Mouse (Mus musculus) left cerebral cortex, adult 8-10 months (tissue): ENCODE measurements at regions not wholly inside any gene's neighbourhood (a gene's known extent, or its start where the extent isn't known, plus 50 kb on each side); places are given as distances from the start of the nearest gene placed in this dataset.
A peak's percentile ranks its signal among the peaks of the same experiment; 100 is the strongest.

ENCODE experiments used
- DNase-seq, 2 experiments: peaks; one replicate each; pipeline ENCODE4 v3.0.0; 2022; ENCODE audit warnings: low spot score in 2 of 2

GRCm38 (mm10) chr8:88906244-88906643, 137.7 kb downstream of the Sall1 start:
- DNase-seq = no peak

GRCm38 (mm10) chr8:88903094-88903493, 140.9 kb downstream of the Sall1 start:
- DNase-seq = no peak

- DNase-seq = no peak
Measured at GRCm38 (mm10) chr8:88883751-88884390, 160.1 kb downstream of the Sall1 start.

GRCm38 (mm10) chr8:88879857-88880256, 164.1 kb downstream of the Sall1 start:
- no peak for DNase-seq

GRCm38 (mm10) chr8:88877921-88878320, 166.0 kb downstream of the Sall1 start:
- DNase-seq = no peak

GRCm38 (mm10) chr8:88862846-88863455, 166.1 kb downstream of the Cyld start:
- DNase-seq = no peak

GRCm38 (mm10) chr8:88857216-88857615, 160.4 kb downstream of the Cyld start:
- no peak for DNase-seq

- DNase-seq = no peak
Measured at GRCm38 (mm10) chr8:88853200-88853599, 156.4 kb downstream of the Cyld start.

- DNase-seq = no peak
Measured at GRCm38 (mm10) chr8:88845916-88846315, 149.1 kb downstream of the Cyld start.

GRCm38 (mm10) chr8:88844370-88844769, 147.5 kb downstream of the Cyld start:
- peak in 1 of 2 experiments; percentile 13 for DNase-seq

GRCm38 (mm10) chr8:88842451-88842850, 145.6 kb downstream of the Cyld start:
- no peak for DNase-seq

GRCm38 (mm10) chr8:88840096-88840495, 143.3 kb downstream of the Cyld start:
- DNase-seq = no peak

GRCm38 (mm10) chr8:88835756-88836291, 139.0 kb downstream of the Cyld start:
- DNase-seq = no peak

- DNase-seq = no peak
Measured at GRCm38 (mm10) chr8:88825816-88826215, 129.0 kb downstream of the Cyld start.

GRCm38 (mm10) chr8:88823931-88824330, 127.1 kb downstream of the Cyld start:
- DNase-seq = no peak

- no peak for DNase-seq
Measured at GRCm38 (mm10) chr8:88820275-88820850, 123.5 kb downstream of the Cyld start.

- no peak for DNase-seq
Measured at GRCm38 (mm10) chr8:88816461-88816860, 119.6 kb downstream of the Cyld start.

- no peak for DNase-seq
Measured at GRCm38 (mm10) chr8:88814246-88814645, 117.4 kb downstream of the Cyld start.

- DNase-seq = no peak
Measured at GRCm38 (mm10) chr8:88812901-88813676, 116.3 kb downstream of the Cyld start.

- peak in 1 of 2 experiments; percentile 8 for DNase-seq
Measured at GRCm38 (mm10) chr8:88806851-88807250, 110.0 kb downstream of the Cyld start.
